Mouse (Mus musculus) liver, postnatal 0 days (tissue): ENCODE measurements at regions not wholly inside any gene's neighbourhood (a gene's known extent, or its start where the extent isn't known, plus 50 kb on each side); places are given as distances from the start of the nearest gene placed in this dataset.
A peak's percentile ranks its signal among the peaks of the same experiment; 100 is the strongest.

Source experiments
- ATAC-seq: fragments of 200-750 bp; cut with Nextera tagmentation; 2 replicates; pipeline ENCODE4 v1.8.0; 2017; ENCODE audit warnings: mild to moderate bottlenecking, moderate library complexity
- DNase-seq: peaks from one replicate; pipeline ENCODE4 v3.0.0-alpha.2; 2016
- H3K27ac ChIP-seq: fragments of 300-500 bp; sonication (generic); 2 replicates; pipeline ENCODE4 v1.5.1; 2014; ENCODE audit warnings: antibody characterized with exemption, moderate library complexity, mild to moderate bottlenecking, low read depth
- H3K27me3 ChIP-seq: fragments of 300-500 bp; sonication (generic); 2 replicates; pipeline ENCODE4 v1.6.1; 2014; ENCODE audit warnings: low read length, control low read depth, mixed read lengths; ENCODE audit not compliant: insufficient read depth
- H3K36me3 ChIP-seq: fragments of 300-500 bp; sonication (generic); replicated peaks from 2 replicates; pipeline ENCODE4 v1.6.1; 2014; ENCODE audit warnings: mild to moderate bottlenecking, control low read depth, low read length, moderate library complexity, mixed read lengths; ENCODE audit not compliant: insufficient read depth
- H3K4me1 ChIP-seq: fragments of 300-500 bp; sonication (generic); 2 replicates; pipeline ENCODE4 v1.6.1; 2014; ENCODE audit warnings: antibody characterized with exemption, mild to moderate bottlenecking, control low read depth; ENCODE audit not compliant: insufficient read depth
- H3K4me2 ChIP-seq: fragments of 300-500 bp; sonication (generic); 2 replicates; pipeline ENCODE4 v1.6.1; 2014; ENCODE audit warnings: low read depth, mild to moderate bottlenecking, low read length, moderate library complexity, mixed read lengths
- H3K4me3 ChIP-seq: fragments of 300-500 bp; sonication (generic); 2 replicates; pipeline ENCODE4 v1.5.1; 2014; ENCODE audit warnings: low read depth, low read length
- H3K9ac ChIP-seq: fragments of 300-500 bp; sonication (generic); replicated peaks from 2 replicates; pipeline ENCODE4 v1.6.1; 2014; ENCODE audit warnings: mild to moderate bottlenecking, moderate library complexity
- H3K9me3 ChIP-seq: fragments of 300-500 bp; sonication (generic); 2 replicates; pipeline ENCODE4 v1.6.1; 2016; ENCODE audit warnings: mild to moderate bottlenecking, control low read depth, low read length, mixed read lengths
- CTCF ChIP-seq: sonication (generic); IDR thresholded peaks from 2 replicates; pipeline ENCODE4 v1.5.1; 2016; ENCODE audit warnings: antibody characterized with exemption, low read depth
- EP300 ChIP-seq: IDR thresholded peaks from 2 replicates; pipeline ENCODE4 v1.6.1; 2016; ENCODE audit warnings: antibody characterized with exemption, low read depth, mild to moderate bottlenecking
- WGBS: fragments of 180-500 bp; shearing (Covaris S2); extraction: QIAGEN DNeasy Blood & Tissue Kit; methylation state at CpG from one replicate; pipeline ENCODE4 v1.1.7; 2014; ENCODE audit not compliant: insufficient replicate concordance; 5-methylcytosine and 5-hydroxymethylcytosine counted together

DNA sequence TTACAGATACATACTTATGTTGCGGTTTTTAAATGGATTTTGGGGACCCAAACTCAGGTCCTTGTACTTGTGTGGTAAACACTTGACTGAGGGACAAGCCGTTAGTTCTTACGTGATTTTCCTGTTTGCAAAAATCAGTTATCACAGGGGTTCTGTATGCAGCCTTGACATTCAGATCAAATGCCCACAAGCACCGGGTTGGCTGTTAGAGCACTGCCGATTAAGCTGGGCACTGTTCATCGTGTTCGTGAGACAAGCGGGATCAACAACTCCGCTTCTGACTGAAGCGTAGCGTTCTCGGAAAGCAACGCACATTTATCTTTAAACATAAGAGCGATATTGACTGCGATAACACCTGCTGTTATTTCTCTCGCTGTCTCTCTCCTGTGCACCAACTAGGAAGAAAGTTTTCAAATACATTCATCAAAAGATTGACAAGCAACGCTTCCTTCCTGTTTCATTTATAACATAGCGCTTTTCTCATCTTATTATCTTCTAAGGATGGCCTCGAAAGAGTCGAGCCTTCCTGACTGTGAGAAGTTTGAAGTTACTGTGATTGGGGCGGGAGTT, 97.8 kb upstream of the Stt3b start:
- Histone ChIP-seq H3K9ac (no peak overlapping the region), H3K36me3 (no peaks in the 10 kb centered on the region), H3K27ac (no peak overlapping the region), H3K9me3 (no peaks in the 10 kb centered on the region), H3K4me1 (no peaks in the 10 kb centered on the region; the same call in 1 of the 2 replicates), H3K4me3 (no peak overlapping the region), H3K27me3 (no peaks in the 10 kb centered on the region), H3K4me2 (no peak overlapping the region)
- ATAC-seq (no peak), DNase-seq (no peak)
- TF ChIP-seq EP300 (no peak), CTCF (no peak)
- 62% methylated on average over 21 of the region's 21 CpGs for WGBS

GRCm38 (mm10) chr9:115408886-115409285, 98.7 kb upstream of the Stt3b start:
- ATAC-seq (no peak), DNase-seq (no peak)
- no peak overlapping the region for H3K27ac ChIP-seq
- H3K36me3 ChIP-seq, result no peaks in the 10 kb centered on the region
- H3K4me3 ChIP-seq, result no peak overlapping the region
- no peaks in the 10 kb centered on the region for H3K9me3 ChIP-seq
- WGBS, result 86% methylated on average over 6 of the region's 6 CpGs
- H3K27me3 ChIP-seq, result no peaks in the 10 kb centered on the region
- no peaks in the 10 kb centered on the region; the same call in 1 of the 2 replicates for H3K4me1 ChIP-seq
- no peak overlapping the region for H3K9ac ChIP-seq
- TF ChIP-seq CTCF (no peak), EP300 (no peak)
- H3K4me2 ChIP-seq, result no peak overlapping the region

DNA sequence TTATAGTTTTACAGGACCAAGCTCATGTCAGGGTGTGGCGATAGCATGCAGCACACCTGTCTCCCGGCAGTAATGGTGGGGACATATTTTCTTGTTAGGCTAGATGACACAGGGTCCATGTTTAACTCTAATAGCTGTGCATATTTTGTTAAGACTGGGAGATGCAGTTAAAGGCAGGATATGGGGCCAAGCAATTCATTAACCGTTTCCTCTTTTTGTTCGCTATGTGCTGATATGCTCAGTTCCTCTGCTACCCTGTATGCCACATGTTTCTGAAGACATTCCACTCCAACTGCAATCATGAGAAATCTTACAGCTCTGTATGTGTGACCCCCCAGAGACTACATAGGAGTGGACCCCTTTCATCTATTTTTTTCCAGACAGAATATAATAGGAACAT, 104.0 kb upstream of the Stt3b start:
- 0 out of 2 replicates have a peak, but pooled peaks cover 3% of the 10 kb centered on the region for H3K9me3 ChIP-seq
- no peaks in the 10 kb centered on the region for H3K4me1 ChIP-seq
- no peak overlapping the region for H3K9ac ChIP-seq
- no peaks in the 10 kb centered on the region for H3K27me3 ChIP-seq
- H3K4me3 ChIP-seq, result no peak overlapping the region
- TF ChIP-seq CTCF (no peak), EP300 (no peak)
- ATAC-seq (no peak), DNase-seq (no peak)
- H3K36me3 ChIP-seq, result no peaks in the 10 kb centered on the region
- no peak overlapping the region for H3K27ac ChIP-seq
- H3K4me2 ChIP-seq, result no peak overlapping the region
- 61% methylated on average over 4 of the region's 4 CpGs for WGBS

DNA sequence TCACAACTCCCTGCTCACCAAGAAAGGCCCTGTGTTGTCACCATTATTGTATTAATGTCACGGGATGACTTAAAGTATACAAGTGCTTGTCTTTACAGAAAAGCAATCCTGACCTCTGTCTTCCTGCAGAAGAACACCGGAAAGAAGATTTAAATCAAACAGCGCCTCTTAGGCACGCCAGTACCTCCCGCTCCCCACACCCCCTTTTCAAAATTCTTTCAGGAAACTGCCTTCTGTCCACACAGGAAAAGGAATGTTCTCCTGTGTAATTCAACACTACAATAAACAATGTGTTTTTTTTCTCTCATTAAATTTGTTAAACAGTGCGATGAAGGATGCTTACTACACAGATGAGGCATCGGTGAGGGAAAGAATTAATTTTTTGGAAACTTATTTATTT, 112.6 kb upstream of the Stt3b start:
- DNase-seq, result no peak
- TF ChIP-seq EP300 (peak; percentile 39; the same call in 1 of the 2 replicates), CTCF (no peak)
- Histone ChIP-seq H3K27ac (no peak overlapping the region), H3K9ac (no peak overlapping the region), H3K36me3 (no peaks in the 10 kb centered on the region), H3K9me3 (peaks cover 5% of the 10 kb centered on the region; the same call in 1 of the 2 replicates), H3K27me3 (no peaks in the 10 kb centered on the region), H3K4me2 (no peak overlapping the region), H3K4me3 (no peak overlapping the region), H3K4me1 (no peaks in the 10 kb centered on the region)
- WGBS, result 73% methylated on average over 7 of the region's 7 CpGs
- no peak for ATAC-seq

DNA sequence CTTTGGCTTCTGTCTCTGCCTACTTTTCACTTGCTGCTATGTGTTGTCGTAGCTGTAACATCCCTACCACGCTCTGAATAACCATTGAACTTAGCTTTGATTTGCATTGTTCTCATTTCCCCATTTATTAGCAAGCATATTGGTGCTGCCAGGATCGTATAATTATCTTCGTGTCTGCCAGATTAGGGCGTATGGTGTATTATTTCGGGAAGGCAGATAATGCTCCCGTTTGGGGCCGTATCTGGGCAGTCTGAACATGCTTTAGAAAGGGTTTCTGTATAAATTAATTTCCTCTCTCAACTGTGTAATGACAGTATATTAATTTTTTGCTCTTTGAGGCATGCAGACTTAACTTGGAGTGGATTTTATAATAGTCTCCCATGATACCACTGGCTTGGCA, 116.5 kb upstream of the Stt3b start:
- Histone ChIP-seq H3K27me3 (no peaks in the 10 kb centered on the region), H3K36me3 (no peaks in the 10 kb centered on the region), H3K4me3 (no peak overlapping the region), H3K27ac (no peak overlapping the region), H3K4me1 (no peaks in the 10 kb centered on the region), H3K9me3 (no peaks in the 10 kb centered on the region), H3K4me2 (no peak overlapping the region), H3K9ac (no peak overlapping the region)
- no peak for TF ChIP-seq CTCF
- no peak for TF ChIP-seq EP300
- ATAC-seq (no peak), DNase-seq (no peak)
- WGBS, result 74% methylated on average over 8 of the region's 8 CpGs

GRCm38 (mm10) chr9:115430271-115430670, 120.0 kb upstream of the Stt3b start:
- no peak for TF ChIP-seq EP300
- TF ChIP-seq CTCF, result no peak
- Histone ChIP-seq H3K27ac (no peak overlapping the region), H3K4me3 (no peak overlapping the region), H3K4me2 (no peak overlapping the region), H3K36me3 (no peaks in the 10 kb centered on the region), H3K27me3 (no peaks in the 10 kb centered on the region), H3K9ac (no peak overlapping the region), H3K9me3 (no peaks in the 10 kb centered on the region), H3K4me1 (peaks cover 2% of the 10 kb centered on the region; the same call in 1 of the 2 replicates)
- WGBS, result 65% methylated on average over 4 of the region's 4 CpGs
- no peak for DNase-seq
- ATAC-seq, result no peak

DNA sequence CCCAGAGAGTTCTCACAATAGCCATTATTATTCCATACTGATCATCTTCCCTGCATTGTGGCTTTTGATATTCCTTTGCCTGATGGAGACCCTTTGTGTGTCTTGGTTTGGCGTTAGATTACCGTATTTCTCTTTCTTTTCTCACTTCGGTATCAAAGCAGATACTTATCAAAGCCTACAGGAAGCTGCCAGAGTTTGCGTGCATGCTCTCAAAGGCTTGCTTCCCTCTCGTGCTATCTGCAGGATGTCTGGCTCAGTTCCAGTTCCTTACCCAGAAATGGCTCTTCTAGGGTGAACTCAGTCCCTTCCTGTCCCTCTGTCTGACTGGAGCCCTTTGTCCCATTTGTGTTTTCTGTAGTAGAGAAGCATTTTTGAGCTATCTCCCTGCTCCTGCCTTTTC, 124.5 kb upstream of the Stt3b start:
- Histone ChIP-seq H3K36me3 (no peaks in the 10 kb centered on the region), H3K9ac (no peak overlapping the region), H3K27me3 (no peaks in the 10 kb centered on the region), H3K9me3 (peaks cover 10% of the 10 kb centered on the region), H3K27ac (no peak overlapping the region), H3K4me3 (no peak overlapping the region), H3K4me2 (no peak overlapping the region), H3K4me1 (peaks cover 3% of the 10 kb centered on the region; the same call in 1 of the 2 replicates)
- peak; percentile 62 for TF ChIP-seq EP300
- no peak for TF ChIP-seq CTCF
- WGBS, result 14% methylated on average over 5 of the region's 5 CpGs
- DNase-seq (no peak), ATAC-seq (no peak)
